Mouse (Mus musculus) embryo, embryonic 11 days (tissue): ENCODE results near the gene Vmn1r128.
"Not testable (repeated sequence)": the region's sequence is repeated elsewhere in the genome, so short reads cannot be mapped to it uniquely, and the experiment has no call there.

Experiments used
- DNase-seq: peaks from one replicate; pipeline ENCODE4 v3.0.0-alpha.2; 2015

Gene Vmn1r128

DNA sequence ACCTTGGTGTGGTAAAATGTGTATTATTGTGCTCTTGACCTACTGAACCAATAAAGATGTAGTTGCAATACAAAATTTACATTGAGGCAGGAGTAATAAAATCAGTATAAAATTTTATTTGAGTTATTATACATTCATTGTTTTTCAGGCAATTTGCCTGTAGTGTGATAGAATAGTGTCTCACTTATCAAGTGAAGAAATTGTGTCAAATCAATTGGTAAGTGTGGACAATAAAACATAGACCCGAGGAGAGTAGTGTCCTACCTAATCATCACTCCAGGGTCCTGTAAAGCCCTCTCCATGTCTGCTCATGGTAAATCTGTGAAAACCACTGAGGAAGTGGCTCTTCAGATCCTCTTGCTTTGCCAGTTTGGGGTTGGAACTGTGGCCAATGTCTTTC is at the start of gene Vmn1r128:
Gene Vmn1r128 (plus strand): TSS at position 301 of the 400 bp plus-strand sequence.
- not testable (repeated sequence) for DNase-seq

- DNase-seq = not testable (repeated sequence)
These were observed 47.8 kb upstream of the Vmn1r128 start, which contains the start of gene Vmn1r126 for GRCm38 (mm10) chr7:21301367-21301766. Gene Vmn1r126 (minus strand): TSS chr7:21301467.

- not testable (repeated sequence) for DNase-seq
These were observed 29.4 kb upstream of the Vmn1r128 start, which contains the start of gene Vmn1r127 for GRCm38 (mm10) chr7:21319761-21320160. Gene Vmn1r127 (minus strand): TSS chr7:21319861.

- DNase-seq = not testable (repeated sequence)
These were observed 12.0 kb downstream of the Vmn1r128 start, which contains the start of gene Vmn1r129 for GRCm38 (mm10) chr7:21361191-21361590. Gene Vmn1r129 (minus strand): TSS chr7:21361291.
